Mouse (Mus musculus) erythroblast, embryonic 14.5 days (primary cell): ENCODE data around the gene Zfp536. TPM values are rescaled to one million over a fixed set of nuclear protein-coding genes. Genes with fewer than 3 reads are reported as not detected.

Experiments
- H3K27me3 ChIP-seq: 2 replicates; pipeline ENCODE4 v1.6.1; 2012; ENCODE audit warnings: inconsistent platforms; ENCODE audit not compliant: control insufficient read depth
- H3K36me3 ChIP-seq: 2 replicates; pipeline ENCODE4 v1.6.1; 2012; ENCODE audit warnings: mild to moderate bottlenecking, inconsistent platforms; ENCODE audit not compliant: control insufficient read depth
- H3K4me1 ChIP-seq: 2 replicates; pipeline ENCODE4 v1.6.1; 2012; ENCODE audit warnings: inconsistent platforms; ENCODE audit not compliant: control insufficient read depth
- H3K4me3 ChIP-seq: replicated peaks from 2 replicates; pipeline ENCODE3; 2012; ENCODE audit warnings: moderate library complexity, mild to moderate bottlenecking, inconsistent platforms
- H3K9me3 ChIP-seq: 2 replicates; pipeline ENCODE4 v1.6.1; 2012; ENCODE audit warnings: low read length, inconsistent platforms, mixed read lengths; ENCODE audit not compliant: control insufficient read depth
- GATA1 ChIP-seq: IDR thresholded peaks from 2 replicates; pipeline ENCODE4 v1.6.1; 2012; ENCODE audit warnings: low read length, inconsistent platforms, mixed read lengths
- TAL1 ChIP-seq: IDR thresholded peaks from 3 replicates; pipeline ENCODE4 v1.6.1; 2012; ENCODE audit warnings: low read length, inconsistent platforms, mixed read lengths
- polyA plus RNA-seq: library from polyadenylated mRNA; stranded (reverse); fragments of >175 nt; gene quantifications from 2 replicates; pipeline ENCODE4 v1.2.3, GENCODE M21; 2012

The Zfp536 gene
- polyA plus RNA-seq, 1 experiment: not detected

GRCm38 (mm10) chr7:37788721-37789120, 15.3 kb upstream of the Zfp536 start:
- H3K9me3 ChIP-seq: no peaks in the 10 kb centered on the region; the same call in 1 of the 2 replicates

GRCm38 (mm10) chr7:37775502-37775901, 2.1 kb upstream of the Zfp536 start:
- Histone ChIP-seq H3K27me3 (peaks cover 52% of the 10 kb centered on the region), H3K4me3 (no peak overlapping the region), H3K4me1 (no peaks in the 10 kb centered on the region), H3K9me3 (no peaks in the 10 kb centered on the region; the same call in 1 of the 2 replicates), H3K36me3 (no peaks in the 10 kb centered on the region)
- TF ChIP-seq TAL1 (no peak), GATA1 (no peak)

More at GRCm38 (mm10) chr7:37788721-37789120, 15.3 kb upstream of the Zfp536 start:
- Histone ChIP-seq H3K27me3 (no peaks in the 10 kb centered on the region), H3K4me3 (no peak overlapping the region), H3K4me1 (no peaks in the 10 kb centered on the region), H3K36me3 (no peaks in the 10 kb centered on the region)
- TF ChIP-seq TAL1: no peak
- TF ChIP-seq GATA1: no peak

- Histone ChIP-seq H3K36me3 (no peaks in the 10 kb centered on the region), H3K4me3 (no peak overlapping the region), H3K9me3 (no peaks in the 10 kb centered on the region), H3K4me1 (no peaks in the 10 kb centered on the region), H3K27me3 (peaks cover 62% of the 10 kb centered on the region)
- TF ChIP-seq GATA1 (no peak), TAL1 (no peak)
These were observed 1.1 kb upstream of the Zfp536 start for GRCm38 (mm10) chr7:37774463-37774970.

GRCm38 (mm10) chr7:37773906-37774305, 465 bp upstream of the Zfp536 start:
- TF ChIP-seq GATA1 (no peak), TAL1 (no peak)
- Histone ChIP-seq H3K9me3 (no peaks in the 10 kb centered on the region), H3K27me3 (peaks cover 68% of the 10 kb centered on the region), H3K4me3 (no peak overlapping the region), H3K4me1 (no peaks in the 10 kb centered on the region), H3K36me3 (no peaks in the 10 kb centered on the region)

- no peak for TF ChIP-seq TAL1
- TF ChIP-seq GATA1: no peak
- Histone ChIP-seq H3K4me1 (no peaks in the 10 kb centered on the region), H3K36me3 (no peaks in the 10 kb centered on the region), H3K4me3 (no peak overlapping the region), H3K9me3 (no peaks in the 10 kb centered on the region), H3K27me3 (peaks cover 80% of the 10 kb centered on the region)
These were observed 797 bp downstream of the Zfp536 start for GRCm38 (mm10) chr7:37772376-37773311.

GRCm38 (mm10) chr7:37771491-37772375, 1.7 kb downstream of the Zfp536 start:
- H3K27me3 ChIP-seq: peaks cover 84% of the 10 kb centered on the region
- H3K4me1 ChIP-seq: no peaks in the 10 kb centered on the region
- H3K36me3 ChIP-seq: no peaks in the 10 kb centered on the region
- no peak overlapping the region for H3K4me3 ChIP-seq
- H3K9me3 ChIP-seq: no peaks in the 10 kb centered on the region
- TF ChIP-seq TAL1 (no peak), GATA1 (no peak)

- no peak for TF ChIP-seq TAL1
- no peak overlapping the region for H3K4me3 ChIP-seq
These were observed 2.9 kb downstream of the Zfp536 start for GRCm38 (mm10) chr7:37770400-37771050.

GRCm38 (mm10) chr7:37769526-37770399, 3.7 kb downstream of the Zfp536 start:
- H3K4me3 ChIP-seq: no peak overlapping the region
- TF ChIP-seq GATA1: no peak
- TF ChIP-seq TAL1: no peak
- peaks cover 75% of the 10 kb centered on the region for H3K27me3 ChIP-seq
- H3K9me3 ChIP-seq: no peaks in the 10 kb centered on the region
- H3K4me1 ChIP-seq: no peaks in the 10 kb centered on the region
- no peaks in the 10 kb centered on the region for H3K36me3 ChIP-seq

More at GRCm38 (mm10) chr7:37770400-37771050, 2.9 kb downstream of the Zfp536 start:
- no peaks in the 10 kb centered on the region for H3K36me3 ChIP-seq
- no peaks in the 10 kb centered on the region for H3K9me3 ChIP-seq
- H3K4me1 ChIP-seq: no peaks in the 10 kb centered on the region
- peaks cover 83% of the 10 kb centered on the region for H3K27me3 ChIP-seq
